Mouse (Mus musculus) thymus, postnatal 0 days (tissue): ENCODE results near the gene Smoc2. TPM values are rescaled to one million over a fixed set of nuclear protein-coding genes. Genes with fewer than 3 reads are reported as not detected.

Experiments used
- DNase-seq: peaks from one replicate; pipeline ENCODE4 v3.0.0-alpha.2; 2015; ENCODE audit warnings: low spot score
- polyA plus RNA-seq: library from polyadenylated mRNA; unstranded; fragments of >200 nt; fragmentation: Nextera tagmentation; extraction: Ambion mirVana; gene quantifications from 2 replicates; pipeline ENCODE4 v1.2.1, GENCODE M21; 2015

The Smoc2 gene
- polyA plus RNA-seq, 1 experiment from 2014 or later: 4.7 TPM

GRCm38 (mm10) chr17:14407874-14408273 is 128.6 kb downstream of the Smoc2 start:
- DNase-seq: no peak

GRCm38 (mm10) chr17:14412460-14412859 is 133.2 kb downstream of the Smoc2 start:
- no peak for DNase-seq

DNA sequence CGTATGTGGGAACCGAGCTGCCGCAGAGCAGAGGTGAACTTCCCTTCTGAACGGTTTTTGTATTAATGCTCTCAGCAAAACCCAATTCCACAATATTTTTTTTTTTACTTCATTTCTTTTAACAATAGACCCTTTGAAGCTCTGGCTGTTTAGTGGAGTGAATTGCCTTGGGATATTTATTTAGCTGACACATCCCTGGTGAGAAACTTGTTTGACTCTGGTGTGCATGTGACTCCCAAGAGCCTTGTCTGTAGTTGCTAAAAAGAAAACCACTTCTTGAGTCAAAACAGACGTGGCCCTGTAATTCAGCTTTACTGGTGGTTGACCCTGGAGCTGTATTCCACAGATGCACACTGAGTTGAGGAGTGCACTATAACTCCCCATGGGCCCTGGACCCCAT is 135.2 kb downstream of the Smoc2 start:
- DNase-seq: no peak

DNA sequence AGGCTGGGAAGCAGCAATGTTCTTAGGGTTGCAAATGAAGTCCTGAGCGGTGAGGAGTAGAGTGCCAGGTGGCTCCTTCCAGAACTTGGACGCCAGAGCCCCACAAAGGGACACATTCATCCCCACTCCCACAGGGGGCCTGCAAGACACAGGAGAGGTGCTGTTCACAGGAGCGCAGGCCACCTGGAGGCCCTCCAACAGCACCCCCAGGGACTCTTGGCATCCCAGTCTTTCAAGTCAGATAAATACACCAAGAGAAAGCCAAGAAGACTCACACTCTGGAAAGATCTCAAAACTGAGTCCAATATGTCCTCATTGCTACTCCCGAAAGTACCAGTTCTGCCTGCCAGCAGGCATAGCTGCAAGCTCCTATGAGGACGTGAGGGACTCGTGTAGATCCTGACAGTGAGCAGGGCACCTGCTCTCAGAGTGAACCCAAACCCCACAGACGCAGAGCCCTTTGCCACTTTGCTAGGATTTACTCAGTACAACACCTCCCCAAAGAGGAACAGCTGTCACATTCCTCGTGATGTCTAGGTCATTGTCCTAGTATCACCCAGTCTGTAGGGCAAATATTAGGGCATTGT is 141.2 kb downstream of the Smoc2 start:
- DNase-seq: no peak

DNA sequence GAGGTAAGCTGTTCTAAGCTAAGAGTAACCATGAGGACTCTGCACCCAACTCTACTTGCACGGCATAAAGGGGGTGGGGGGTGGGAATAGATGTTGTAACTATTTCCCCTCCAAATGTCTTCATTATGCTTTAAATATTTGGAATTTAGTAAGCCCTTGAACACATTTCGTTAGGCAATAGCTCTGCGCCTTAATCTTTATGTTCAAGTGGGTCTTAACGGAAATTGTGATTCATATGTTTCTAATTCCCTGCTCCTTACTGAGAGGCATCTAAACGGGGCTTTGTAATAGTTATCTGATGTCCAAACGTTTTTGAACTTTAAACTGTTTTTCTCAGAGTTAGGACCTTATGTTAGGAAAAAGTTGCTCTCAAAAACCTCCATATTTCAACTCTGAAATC is 147.2 kb downstream of the Smoc2 start:
- DNase-seq: no peak

DNA sequence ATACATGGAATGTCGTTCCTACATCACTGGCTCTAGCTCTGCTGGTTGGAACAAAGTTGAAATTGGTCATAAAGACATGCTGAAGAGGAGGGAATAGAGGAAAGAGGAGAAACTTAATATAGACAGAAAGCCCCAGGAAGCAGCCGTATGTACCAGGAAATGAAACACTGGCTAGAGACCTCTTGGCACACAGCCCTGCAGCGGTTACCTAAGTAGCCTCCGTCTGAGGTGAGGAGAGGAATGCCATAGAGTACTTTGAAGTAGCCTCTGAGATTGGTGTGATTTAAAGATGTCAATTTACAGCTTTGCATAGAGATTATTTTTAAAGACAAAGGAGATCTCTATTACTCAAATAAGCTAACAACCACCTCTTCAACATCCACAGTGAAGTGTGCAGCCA is 155.4 kb downstream of the Smoc2 start:
- DNase-seq: no peak

DNA sequence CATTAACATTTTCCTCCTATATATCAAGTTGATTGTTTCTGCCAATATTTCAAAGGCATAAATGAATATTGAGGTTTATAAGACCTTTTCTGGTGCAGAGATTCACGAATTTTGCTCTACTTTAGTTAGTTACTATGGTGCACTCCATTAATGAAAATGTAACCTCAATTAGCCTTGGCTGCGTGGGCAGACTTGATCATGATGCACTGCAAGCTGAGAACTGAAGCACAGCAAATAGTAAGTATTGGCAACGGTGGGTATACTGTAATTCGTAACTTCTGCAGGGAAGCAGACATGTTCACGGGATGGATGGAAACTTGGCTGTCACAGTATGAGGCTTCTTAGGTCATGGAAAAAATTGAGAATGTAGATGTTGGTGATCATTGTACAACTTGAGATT is 166.3 kb downstream of the Smoc2 start:
- no peak for DNase-seq

- no peak for DNase-seq
These were observed 168.0 kb downstream of the Smoc2 start for GRCm38 (mm10) chr17:14447275-14447674.

Other genes starting within 250 kb of the Smoc2 start
- not detected in 2 replicates for gene Gm7358, start 220.0 kb upstream of the Smoc2 start, polyA plus RNA-seq
- gene Dact2, start 75.2 kb upstream of the Smoc2 start, polyA plus RNA-seq: 19.5 and 21.1 TPM in 2 replicates